Mouse (Mus musculus): ENCODE data around the gene Cdyl2. TPM values are rescaled to one million over a fixed set of nuclear protein-coding genes. Genes with fewer than 3 reads are reported as not detected.

Gene Cdyl2
- polyA plus RNA-seq (2014; fragmentation: Illumina TruSeq; extraction: RNeasy Lipid Tissue Mini Kit (QIAGEN cat#74804); ENCODE audit: low read depth, low replicate concordance) = not detected

DNA sequence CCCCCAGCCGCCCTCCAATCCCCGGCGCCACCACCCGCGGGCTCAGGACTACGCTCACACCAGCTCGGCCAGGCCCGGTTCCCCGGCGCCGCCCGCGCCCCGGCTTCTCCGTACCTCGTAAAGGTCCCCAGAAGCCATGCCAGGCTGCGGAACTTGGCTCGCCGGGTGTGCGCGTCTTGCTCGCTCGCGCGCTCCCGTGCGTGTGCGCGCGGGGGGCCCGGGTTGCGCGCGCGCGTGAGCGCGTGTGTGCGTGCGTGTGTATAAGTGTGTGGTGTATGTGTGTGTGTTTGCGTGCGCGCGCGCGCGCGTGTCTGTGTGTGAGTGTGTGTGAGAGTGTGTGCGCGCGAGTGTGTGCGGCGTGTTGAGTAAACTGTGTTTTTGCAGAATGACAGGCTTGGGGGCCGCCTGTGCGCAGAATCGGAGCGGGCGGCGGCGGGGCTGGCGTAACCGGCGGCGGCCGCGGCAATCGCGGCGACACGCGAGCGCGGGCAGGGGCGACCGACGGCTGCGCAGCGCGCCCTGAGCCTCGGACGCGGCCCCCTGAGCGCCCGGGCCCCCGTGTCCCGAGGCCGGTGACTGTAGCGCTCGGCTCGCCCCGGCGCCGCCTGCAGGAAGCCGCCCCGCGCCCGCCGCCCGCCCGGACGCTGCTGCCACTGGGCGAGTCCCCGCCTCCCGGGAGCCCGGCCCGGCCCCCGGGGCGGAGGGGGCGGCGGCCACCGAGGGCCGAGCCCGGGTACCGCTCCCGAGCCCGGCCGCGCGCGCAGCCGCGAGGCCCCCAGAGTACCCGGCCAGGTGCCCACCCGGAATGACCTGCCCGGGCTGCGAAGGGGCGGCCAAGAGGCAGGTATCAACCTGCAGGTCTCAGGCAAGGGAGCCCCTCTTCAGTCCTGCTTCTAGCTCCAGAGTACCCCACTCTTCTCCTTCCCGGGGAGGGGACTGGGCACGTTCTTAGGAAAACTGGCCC lies at the start of gene Cdyl2:
Gene Cdyl2 (minus strand): TSS at position 308 of the 964 bp plus-strand sequence.

Other genes with a start within 250 kb of the Cdyl2 start
- gene Dynlrb2, start 228.0 kb downstream of the Cdyl2 start, polyA plus RNA-seq (2014; fragmentation: Illumina TruSeq; extraction: RNeasy Lipid Tissue Mini Kit (QIAGEN cat#74804); ENCODE audit: low read depth, low replicate concordance) = not detected
- 3.8 TPM for gene Cmc2, start 188.5 kb upstream of the Cdyl2 start, polyA plus RNA-seq (2014; fragmentation: Illumina TruSeq; extraction: RNeasy Lipid Tissue Mini Kit (QIAGEN cat#74804); ENCODE audit: low read depth, low replicate concordance)
- gene Cenpn, start 188.7 kb upstream of the Cdyl2 start, polyA plus RNA-seq (2014; fragmentation: Illumina TruSeq; extraction: RNeasy Lipid Tissue Mini Kit (QIAGEN cat#74804); ENCODE audit: low read depth, low replicate concordance) = 0.48 TPM
- 2.6 TPM for gene Atmin, start 210.4 kb upstream of the Cdyl2 start, polyA plus RNA-seq (2014; fragmentation: Illumina TruSeq; extraction: RNeasy Lipid Tissue Mini Kit (QIAGEN cat#74804); ENCODE audit: low read depth, low replicate concordance)
- gene 1700030J22Rik, start 246.0 kb upstream of the Cdyl2 start, polyA plus RNA-seq (2014; fragmentation: Illumina TruSeq; extraction: RNeasy Lipid Tissue Mini Kit (QIAGEN cat#74804); ENCODE audit: low read depth, low replicate concordance) = 0.13 TPM